Mouse (Mus musculus): ENCODE measurements at regions not wholly inside any gene's neighbourhood (a gene's known extent, or its start where the extent isn't known, plus 50 kb on each side); places are given as distances from the start of the nearest gene placed in this dataset.
A peak's percentile ranks its signal among the peaks of the same experiment; 100 is the strongest.

DNA sequence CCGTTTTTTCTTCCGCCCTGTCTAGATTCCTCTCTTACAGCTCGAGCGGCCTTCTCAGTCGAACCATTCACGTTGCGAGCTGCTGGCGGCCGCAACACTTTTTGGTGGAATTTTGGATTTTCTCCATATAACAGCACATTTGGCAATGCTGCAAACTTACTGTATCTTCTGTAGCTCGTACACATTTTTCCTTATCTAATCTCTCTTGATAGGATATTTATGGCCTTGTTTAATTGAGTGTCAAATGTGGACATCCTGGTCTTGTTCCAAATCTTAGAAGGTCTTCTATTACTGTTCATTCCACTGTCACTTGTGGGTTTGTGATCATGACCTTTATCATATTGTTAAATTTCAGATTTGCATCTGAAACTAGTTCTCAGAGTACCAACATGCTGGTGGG is 3142.3 kb downstream of the Gm37988 start:
- Histone ChIP-seq H3K27ac (ENCODE audit: low read length) (no peak overlapping the region), H3K36me3 (ENCODE audit: control insufficient read depth, insufficient read depth, low read length) (no peaks in the 10 kb centered on the region), H3K4me2 (ENCODE audit: low read depth, low read length) (no peak overlapping the region), H3K4me3 (ENCODE audit: low read length) (no peak overlapping the region), H3K9me3 (ENCODE audit: control insufficient read depth, low read length) (no peaks in the 10 kb centered on the region), H3K4me1 (replicated peaks; ENCODE audit: control insufficient read depth, insufficient read depth, low read length) (no peaks in the 10 kb centered on the region), H3K27me3 (ENCODE audit: control insufficient read depth, insufficient read depth, low read depth, low read length) (no peaks in the 10 kb centered on the region), H3K9ac (ENCODE audit: low read length) (no peak overlapping the region)
- peak; percentile 81 for ATAC-seq (ENCODE audit: low read depth)
- WGBS = 68% methylated on average over 10 of the region's 10 CpGs

DNA sequence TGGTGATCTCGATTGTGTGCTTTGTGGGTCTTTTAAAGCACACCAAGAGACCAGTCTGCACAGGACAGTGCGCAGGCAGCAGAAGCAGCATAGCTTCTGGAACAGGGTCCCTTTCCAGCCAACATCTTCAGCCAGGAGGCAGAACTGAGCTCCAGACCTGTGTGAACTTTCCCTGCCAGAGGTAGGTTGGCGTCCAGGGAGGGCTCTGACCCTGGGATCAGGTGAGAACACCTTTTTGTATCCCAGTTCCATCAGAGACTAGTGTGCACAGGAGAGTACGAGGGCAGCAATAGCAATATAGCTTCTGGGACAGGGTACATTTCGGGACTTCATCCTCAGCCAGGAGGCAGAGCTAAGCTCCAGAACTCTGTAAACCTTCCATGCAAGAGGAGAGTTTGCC is 3148.5 kb downstream of the Gm37988 start:
- no peaks in the 10 kb centered on the region for H3K9me3 ChIP-seq (ENCODE audit: control insufficient read depth, low read length)
- H3K27ac ChIP-seq (ENCODE audit: low read length) = no peak overlapping the region
- no peaks in the 10 kb centered on the region for H3K36me3 ChIP-seq (ENCODE audit: control insufficient read depth, insufficient read depth, low read length)
- no peak overlapping the region for H3K9ac ChIP-seq (ENCODE audit: low read length)
- H3K4me1 ChIP-seq (replicated peaks; ENCODE audit: control insufficient read depth, insufficient read depth, low read length) = no peaks in the 10 kb centered on the region
- no peak overlapping the region for H3K4me3 ChIP-seq (ENCODE audit: low read length)
- H3K4me2 ChIP-seq (ENCODE audit: low read depth, low read length) = no peak overlapping the region
- no peak for ATAC-seq (ENCODE audit: low read depth)
- no peaks in the 10 kb centered on the region for H3K27me3 ChIP-seq (ENCODE audit: control insufficient read depth, insufficient read depth, low read depth, low read length)
- 73% methylated on average over 5 of the region's 5 CpGs for WGBS
